Mouse (Mus musculus) regulatory T cell (primary cell): ENCODE results near the gene Pak1ip1.
"Not testable (repeated sequence)": the region's sequence is repeated elsewhere in the genome, so short reads cannot be mapped to it uniquely, and the experiment has no call there.

ENCODE experiments used
- in situ Hi-C: fragments of 300-600 bp; cut with MboI, MseI; formaldehyde crosslinking; loops from one replicate; pipeline ENCODE4 v1.15.1; 2025; ENCODE audit warnings: high pct_unique_total_duplicates

Gene Pak1ip1

GRCm38 (mm10) chr13:41000926-41001639, at the start of gene Pak1ip1:
Pak1ip1 (plus strand) TSS chr13:41001023.
- in situ Hi-C loops = loop anchor here (10.0 kb wide), 3 partner anchors 276 to 1044 kb away; partner anchors contain the start of gene Tmem170b

GRCm38 (mm10) chr13:40951386-40951976, 49.3 kb upstream of the Pak1ip1 start:
- in situ Hi-C loops = no loop called here

- in situ Hi-C loops = no loop called here
Measured at GRCm38 (mm10) chr13:40953231-40953630, 47.6 kb upstream of the Pak1ip1 start.

GRCm38 (mm10) chr13:40955773-40956172, 45.0 kb upstream of the Pak1ip1 start:
- in situ Hi-C loops = no loop called here

GRCm38 (mm10) chr13:40967609-40968008, 33.2 kb upstream of the Pak1ip1 start:
- in situ Hi-C loops = no loop called here

- in situ Hi-C loops = no loop called here
Measured at GRCm38 (mm10) chr13:40968564-40968963, 32.3 kb upstream of the Pak1ip1 start.

GRCm38 (mm10) chr13:40969761-40970390, 30.9 kb upstream of the Pak1ip1 start:
- in situ Hi-C loops = no loop called here

- in situ Hi-C loops = no loop called here
Measured at GRCm38 (mm10) chr13:40971261-40971660, 29.6 kb upstream of the Pak1ip1 start.

GRCm38 (mm10) chr13:40971831-40972230, 29.0 kb upstream of the Pak1ip1 start:
- in situ Hi-C loops = no loop called here

- in situ Hi-C loops = no loop called here
Measured at GRCm38 (mm10) chr13:40972976-40973375, 27.8 kb upstream of the Pak1ip1 start.

GRCm38 (mm10) chr13:40977609-40978008, 23.2 kb upstream of the Pak1ip1 start:
- in situ Hi-C loops = no loop called here

GRCm38 (mm10) chr13:40978652-40979051, 22.2 kb upstream of the Pak1ip1 start:
- in situ Hi-C loops = no loop called here

GRCm38 (mm10) chr13:40979321-40979720, 21.5 kb upstream of the Pak1ip1 start:
- in situ Hi-C loops = no loop called here

GRCm38 (mm10) chr13:40982759-40983158, 18.1 kb upstream of the Pak1ip1 start:
- in situ Hi-C loops = no loop called here

- in situ Hi-C loops = no loop called here
Measured at GRCm38 (mm10) chr13:40986081-40986480, 14.7 kb upstream of the Pak1ip1 start.

GRCm38 (mm10) chr13:40987608-40988303, 13.1 kb upstream of the Pak1ip1 start:
- in situ Hi-C loops = not testable (repeated sequence)

GRCm38 (mm10) chr13:40988418-40988817, 12.4 kb upstream of the Pak1ip1 start:
- in situ Hi-C loops = no loop called here

GRCm38 (mm10) chr13:40994487-40995263, 6.1 kb upstream of the Pak1ip1 start:
- in situ Hi-C loops = no loop called here

- in situ Hi-C loops = not testable (repeated sequence)
Measured at GRCm38 (mm10) chr13:40998537-40998936, 2.3 kb upstream of the Pak1ip1 start.

- in situ Hi-C loops = loop anchor here (10.0 kb wide), 3 partner anchors 276 to 1044 kb away; partner anchors contain the start of gene Tmem170b
Measured at GRCm38 (mm10) chr13:41000140-41000925, 490 bp upstream of the Pak1ip1 start.
